Mouse (Mus musculus) embryo, embryonic 11.5 days (tissue): ENCODE results near the gene Cdc40.

ENCODE experiments used
- DNase-seq: peaks from one replicate; pipeline ENCODE4 v3.0.0-alpha.2; 2012; ENCODE audit warnings: low read depth, low spot score

Cdc40 gene

GRCm38 (mm10) chr10:40882831-40883643 is at the start of gene Cdc40, which contains the start of gene Wasf1:
Cdc40 (minus strand) TSS chr10:40883311.
Wasf1 (plus strand) TSS chr10:40883475.
- DNase-seq: peak; percentile 95

- no peak for DNase-seq
Measured at GRCm38 (mm10) chr10:40919464-40919863, 36.4 kb upstream of the Cdc40 start.

GRCm38 (mm10) chr10:40918669-40919440 is 35.7 kb upstream of the Cdc40 start:
- no peak for DNase-seq

- no peak for DNase-seq
Measured at GRCm38 (mm10) chr10:40915240-40915639, 32.1 kb upstream of the Cdc40 start.

GRCm38 (mm10) chr10:40910811-40911210 is 27.7 kb upstream of the Cdc40 start:
- no peak for DNase-seq

GRCm38 (mm10) chr10:40908580-40908979 is 25.5 kb upstream of the Cdc40 start:
- DNase-seq: no peak

GRCm38 (mm10) chr10:40906802-40907201 is 23.7 kb upstream of the Cdc40 start:
- DNase-seq: no peak

GRCm38 (mm10) chr10:40906131-40906530 is 23.0 kb upstream of the Cdc40 start:
- DNase-seq: no peak

GRCm38 (mm10) chr10:40901786-40902185 is 18.7 kb upstream of the Cdc40 start:
- DNase-seq: no peak

- no peak for DNase-seq
Measured at GRCm38 (mm10) chr10:40896656-40897055, 13.5 kb upstream of the Cdc40 start.

GRCm38 (mm10) chr10:40895765-40896164 is 12.7 kb upstream of the Cdc40 start:
- DNase-seq: no peak

- no peak for DNase-seq
Measured at GRCm38 (mm10) chr10:40889146-40889545, 6.0 kb upstream of the Cdc40 start.

GRCm38 (mm10) chr10:40887316-40887715 is 4.2 kb upstream of the Cdc40 start:
- no peak for DNase-seq

GRCm38 (mm10) chr10:40885432-40885831 is 2.3 kb upstream of the Cdc40 start:
- DNase-seq: no peak

GRCm38 (mm10) chr10:40884279-40884806 is 1.2 kb upstream of the Cdc40 start:
- DNase-seq: peak; percentile 24

GRCm38 (mm10) chr10:40883644-40884278 is 650 bp upstream of the Cdc40 start:
- DNase-seq: no peak

- no peak for DNase-seq
Measured at GRCm38 (mm10) chr10:40882333-40882732, 778 bp downstream of the Cdc40 start.

GRCm38 (mm10) chr10:40881236-40881635 is 1.9 kb downstream of the Cdc40 start:
- no peak for DNase-seq

GRCm38 (mm10) chr10:40879969-40880368 is 3.1 kb downstream of the Cdc40 start:
- DNase-seq: no peak

GRCm38 (mm10) chr10:40878246-40878645 is 4.9 kb downstream of the Cdc40 start:
- no peak for DNase-seq

GRCm38 (mm10) chr10:40872052-40872451 is 11.1 kb downstream of the Cdc40 start:
- no peak for DNase-seq

- no peak for DNase-seq
Measured at GRCm38 (mm10) chr10:40871301-40871700, 11.8 kb downstream of the Cdc40 start.
